Mouse (Mus musculus): ENCODE measurements at regions not wholly inside any gene's neighbourhood (a gene's known extent, or its start where the extent isn't known, plus 50 kb on each side); places are given as distances from the start of the nearest gene placed in this dataset.
A peak's percentile ranks its signal among the peaks of the same experiment; 100 is the strongest.

DNA sequence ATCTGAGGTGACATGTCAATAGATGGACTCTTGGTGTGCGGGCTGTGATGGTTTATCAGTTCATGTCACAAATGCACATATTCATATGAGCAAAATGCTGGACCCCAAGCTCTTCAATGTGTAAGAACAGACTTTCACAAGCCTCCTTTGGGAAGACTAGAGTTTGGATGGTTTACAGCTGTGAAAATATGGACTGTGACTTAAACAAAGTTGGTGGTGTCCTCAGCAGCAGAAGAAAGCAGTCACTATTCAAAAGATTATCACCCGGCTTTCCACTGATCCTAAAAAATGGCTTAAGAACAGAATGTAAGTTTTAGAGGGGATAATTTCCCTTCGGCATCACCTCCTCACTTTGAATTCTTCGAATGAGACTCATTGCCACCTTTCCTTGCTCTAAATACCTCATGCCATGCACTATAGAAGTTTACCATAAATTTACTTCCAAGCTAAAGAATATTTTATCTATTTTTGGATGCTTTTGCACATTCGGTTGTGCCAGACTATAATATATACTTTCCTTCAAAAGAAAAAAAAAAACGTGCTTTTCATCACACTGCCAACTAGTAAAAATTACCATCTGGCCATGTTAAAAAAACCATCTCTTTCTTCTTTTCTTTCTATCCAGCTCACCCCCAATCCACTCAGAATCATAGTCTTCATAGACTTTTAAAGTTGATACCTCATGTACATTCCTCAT, 201.2 kb downstream of the Lipi start:
- no peak overlapping the region for H3K27ac ChIP-seq
- H3K36me3 ChIP-seq (ENCODE audit: insufficient read depth, low read length), result no peaks in the 10 kb centered on the region
- H3K9me3 ChIP-seq (replicated peaks; ENCODE audit: low read length), result no peaks in the 10 kb centered on the region
- no peak for TF ChIP-seq CTCF (IDR thresholded peaks at IDR 0.05; ENCODE audit: low read depth)
- H3K4me2 ChIP-seq (ENCODE audit: low read length), result no peak overlapping the region
- ATAC-seq (replicated peaks; ENCODE audit: low FRiP score, low read depth), result no peak
- H3K27me3 ChIP-seq (ENCODE audit: insufficient read depth, low read length), result no peaks in the 10 kb centered on the region
- H3K9ac ChIP-seq (ENCODE audit: low read depth, low read length), result no peak overlapping the region
- DNase-seq (ENCODE audit: low spot score), result no peak
- H3K4me3 ChIP-seq (replicated peaks; ENCODE audit: low read depth, low read length), result no peak overlapping the region
- 81% methylated on average over 6 of the region's 6 CpGs for WGBS
- H3K4me1 ChIP-seq (replicated peaks; ENCODE audit: insufficient read depth, low read length), result no peaks in the 10 kb centered on the region

DNA sequence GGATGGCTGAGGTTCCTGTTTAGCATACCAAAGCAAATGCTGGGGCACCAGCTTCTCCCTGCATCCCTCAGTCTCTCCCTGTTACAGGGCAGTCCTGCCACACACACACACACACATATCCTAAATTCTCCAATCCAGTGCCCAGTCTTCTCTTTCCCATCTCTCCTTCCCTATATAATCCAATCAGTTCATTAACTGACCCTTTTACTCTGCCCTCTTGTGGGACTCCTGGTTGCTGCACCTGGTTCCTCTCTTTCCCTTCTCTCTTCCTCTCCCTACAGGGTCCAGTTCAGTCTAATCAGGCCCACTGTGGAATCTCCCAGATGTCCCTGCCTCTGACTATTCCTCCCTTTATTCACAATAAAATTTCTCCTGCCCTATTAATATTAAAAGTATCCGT, 204.7 kb downstream of the Lipi start:
- no peak overlapping the region for H3K27ac ChIP-seq
- no peaks in the 10 kb centered on the region for H3K4me1 ChIP-seq (replicated peaks; ENCODE audit: insufficient read depth, low read length)
- H3K27me3 ChIP-seq (ENCODE audit: insufficient read depth, low read length), result no peaks in the 10 kb centered on the region
- no peaks in the 10 kb centered on the region for H3K36me3 ChIP-seq (ENCODE audit: insufficient read depth, low read length)
- TF ChIP-seq CTCF (IDR thresholded peaks at IDR 0.05; ENCODE audit: low read depth), result peak; percentile 29; the same call in 1 of the 2 replicates
- ATAC-seq (replicated peaks; ENCODE audit: low FRiP score, low read depth) (no peak), DNase-seq (ENCODE audit: low spot score) (peak; percentile 6)
- WGBS, result 53% methylated on average over 1 of the region's 1 CpGs
- H3K4me2 ChIP-seq (ENCODE audit: low read length), result no peak overlapping the region
- no peak overlapping the region for H3K9ac ChIP-seq (ENCODE audit: low read depth, low read length)
- H3K9me3 ChIP-seq (replicated peaks; ENCODE audit: low read length), result no peaks in the 10 kb centered on the region
- no peak overlapping the region for H3K4me3 ChIP-seq (replicated peaks; ENCODE audit: low read depth, low read length)

DNA sequence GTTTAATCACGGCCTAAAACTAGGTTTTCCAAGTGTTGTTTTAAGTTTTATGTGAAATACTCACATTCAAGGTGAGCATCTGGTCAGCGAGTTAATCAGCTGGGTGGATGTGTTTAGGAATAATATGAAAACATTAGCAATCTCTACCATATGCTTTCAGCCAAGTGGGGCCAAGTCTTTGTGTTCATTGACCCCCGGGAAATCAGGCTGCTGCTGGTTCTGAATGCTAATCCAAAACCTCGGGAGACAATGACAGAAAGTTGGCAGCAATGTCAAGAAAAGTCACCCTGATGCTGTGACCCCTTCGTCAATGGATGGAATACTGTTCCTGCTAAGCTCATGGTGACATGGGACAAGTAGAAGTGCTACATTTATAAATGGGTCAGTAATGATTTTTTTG, 216.2 kb downstream of the Lipi start:
- no peak overlapping the region for H3K4me3 ChIP-seq (replicated peaks; ENCODE audit: low read depth, low read length)

DNA sequence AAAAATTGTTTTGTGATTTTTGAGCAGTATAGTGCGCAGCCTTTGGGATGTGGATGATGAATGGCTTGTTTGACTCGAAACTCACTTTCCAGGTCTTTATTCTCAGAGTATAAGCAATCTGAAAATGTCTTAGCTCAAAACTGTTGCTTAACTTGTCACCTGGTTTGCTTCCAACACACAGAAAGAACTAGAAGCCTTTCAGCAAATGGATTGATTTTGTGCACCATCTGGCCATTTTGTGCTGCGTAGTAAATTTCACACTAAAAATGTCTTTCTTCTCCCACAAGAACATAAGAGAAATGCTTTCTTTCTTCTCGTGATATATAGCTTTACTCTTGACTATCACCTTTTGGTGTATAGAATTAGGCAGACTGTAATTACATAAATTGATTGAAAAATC, 219.1 kb downstream of the Lipi start:
- no peak for TF ChIP-seq CTCF (IDR thresholded peaks at IDR 0.05; ENCODE audit: low read depth)
- WGBS, result 79% methylated on average over 4 of the region's 4 CpGs

More for the DNA sequence above, 216.2 kb downstream of the Lipi start:
- 73% methylated on average over 5 of the region's 5 CpGs for WGBS
- Histone ChIP-seq H3K36me3 (ENCODE audit: insufficient read depth, low read length) (no peaks in the 10 kb centered on the region), H3K9me3 (replicated peaks; ENCODE audit: low read length) (no peaks in the 10 kb centered on the region), H3K9ac (ENCODE audit: low read depth, low read length) (no peak overlapping the region), H3K4me1 (replicated peaks; ENCODE audit: insufficient read depth, low read length) (no peaks in the 10 kb centered on the region), H3K27ac (no peak overlapping the region), H3K4me2 (ENCODE audit: low read length) (no peak overlapping the region), H3K27me3 (ENCODE audit: insufficient read depth, low read length) (no peaks in the 10 kb centered on the region)
- no peak for TF ChIP-seq CTCF (IDR thresholded peaks at IDR 0.05; ENCODE audit: low read depth)
- DNase-seq (ENCODE audit: low spot score) (no peak), ATAC-seq (replicated peaks; ENCODE audit: low FRiP score, low read depth) (no peak)

DNA sequence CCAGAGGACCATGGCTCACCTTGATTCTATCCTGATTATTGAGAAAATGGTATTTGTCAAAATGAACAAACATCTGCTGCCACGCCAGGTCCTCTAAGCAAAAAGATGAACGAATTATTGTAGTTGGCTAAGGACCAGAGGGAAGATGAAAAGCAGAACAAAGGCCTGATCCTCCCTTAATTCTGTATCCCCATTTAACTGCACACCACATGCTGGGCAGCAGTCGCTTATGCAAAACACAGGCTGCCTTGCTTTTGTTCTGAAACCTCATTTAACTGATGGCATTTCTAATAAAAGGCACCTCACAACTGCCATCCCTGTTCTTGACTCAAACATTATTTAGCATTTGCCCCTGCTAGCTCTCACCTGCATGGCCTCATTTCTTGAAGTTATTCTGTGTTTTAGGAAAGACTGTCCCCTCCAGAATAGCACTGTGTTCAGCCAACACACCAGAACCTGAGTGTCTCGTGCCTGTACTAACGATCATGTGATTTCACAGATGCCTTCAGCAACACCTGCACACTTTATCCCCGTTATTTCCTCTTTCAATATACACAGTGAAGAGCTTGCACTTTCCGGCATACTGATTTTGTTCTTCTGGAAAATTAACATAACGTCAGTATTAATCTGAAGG, 220.4 kb downstream of the Lipi start:
- H3K4me2 ChIP-seq (ENCODE audit: low read length), result no peak overlapping the region
- no peak for DNase-seq (ENCODE audit: low spot score)
- H3K36me3 ChIP-seq (ENCODE audit: insufficient read depth, low read length), result no peaks in the 10 kb centered on the region
- H3K27ac ChIP-seq, result no peak overlapping the region
- H3K27me3 ChIP-seq (ENCODE audit: insufficient read depth, low read length), result no peaks in the 10 kb centered on the region
- H3K4me3 ChIP-seq (replicated peaks; ENCODE audit: low read depth, low read length), result no peak overlapping the region
- no peak overlapping the region for H3K9ac ChIP-seq (ENCODE audit: low read depth, low read length)
- no peaks in the 10 kb centered on the region for H3K4me1 ChIP-seq (replicated peaks; ENCODE audit: insufficient read depth, low read length)
- TF ChIP-seq CTCF (IDR thresholded peaks at IDR 0.05; ENCODE audit: low read depth), result no peak
- 57% methylated on average over 8 of the region's 8 CpGs for WGBS
- ATAC-seq (replicated peaks; ENCODE audit: low FRiP score, low read depth), result no peak
- H3K9me3 ChIP-seq (replicated peaks; ENCODE audit: low read length), result no peaks in the 10 kb centered on the region

More for the DNA sequence above, 219.1 kb downstream of the Lipi start:
- Histone ChIP-seq H3K9me3 (replicated peaks; ENCODE audit: low read length) (no peaks in the 10 kb centered on the region), H3K4me2 (ENCODE audit: low read length) (no peak overlapping the region), H3K27me3 (ENCODE audit: insufficient read depth, low read length) (no peaks in the 10 kb centered on the region), H3K9ac (ENCODE audit: low read depth, low read length) (no peak overlapping the region), H3K36me3 (ENCODE audit: insufficient read depth, low read length) (no peaks in the 10 kb centered on the region), H3K27ac (no peak overlapping the region), H3K4me1 (replicated peaks; ENCODE audit: insufficient read depth, low read length) (no peaks in the 10 kb centered on the region), H3K4me3 (replicated peaks; ENCODE audit: low read depth, low read length) (no peak overlapping the region)
- no peak for ATAC-seq (replicated peaks; ENCODE audit: low FRiP score, low read depth)
- no peak for DNase-seq (ENCODE audit: low spot score)

DNA sequence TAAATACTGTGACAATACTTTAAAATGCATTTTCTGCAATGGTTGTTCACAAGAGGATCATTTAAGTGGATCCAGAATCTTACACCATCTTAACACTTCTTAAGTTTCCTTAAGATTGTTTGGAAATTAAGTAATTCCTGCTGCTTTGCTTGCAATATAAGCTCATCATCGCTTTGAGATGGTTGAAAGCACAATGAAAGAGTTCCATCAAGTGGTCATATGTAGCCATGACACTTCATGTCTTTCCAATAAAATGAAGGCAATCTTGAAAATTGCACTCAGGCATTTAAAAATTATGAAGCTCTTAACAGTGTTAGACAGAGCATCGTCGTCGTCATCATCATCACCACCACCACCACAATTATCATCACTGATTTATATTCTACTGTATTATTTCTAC, 223.8 kb downstream of the Lipi start:
- no peak for ATAC-seq (replicated peaks; ENCODE audit: low FRiP score, low read depth)
- DNase-seq (ENCODE audit: low spot score), result peak; percentile 51
- WGBS, result 77% methylated on average over 4 of the region's 4 CpGs
- no peaks in the 10 kb centered on the region for H3K4me1 ChIP-seq (replicated peaks; ENCODE audit: insufficient read depth, low read length)
- H3K36me3 ChIP-seq (ENCODE audit: insufficient read depth, low read length), result no peaks in the 10 kb centered on the region
- H3K9ac ChIP-seq (ENCODE audit: low read depth, low read length), result no peak overlapping the region
- no peak overlapping the region for H3K27ac ChIP-seq
- no peak overlapping the region for H3K4me2 ChIP-seq (ENCODE audit: low read length)
- H3K27me3 ChIP-seq (ENCODE audit: insufficient read depth, low read length), result no peaks in the 10 kb centered on the region
- no peak overlapping the region for H3K4me3 ChIP-seq (replicated peaks; ENCODE audit: low read depth, low read length)
- peak; percentile 65 for TF ChIP-seq CTCF (IDR thresholded peaks at IDR 0.05; ENCODE audit: low read depth)
- H3K9me3 ChIP-seq (replicated peaks; ENCODE audit: low read length), result no peaks in the 10 kb centered on the region

All from kidney, postnatal 0 days (tissue).